Mouse (Mus musculus): ENCODE measurements around the gene Daw1.

Daw1 gene

DNA sequence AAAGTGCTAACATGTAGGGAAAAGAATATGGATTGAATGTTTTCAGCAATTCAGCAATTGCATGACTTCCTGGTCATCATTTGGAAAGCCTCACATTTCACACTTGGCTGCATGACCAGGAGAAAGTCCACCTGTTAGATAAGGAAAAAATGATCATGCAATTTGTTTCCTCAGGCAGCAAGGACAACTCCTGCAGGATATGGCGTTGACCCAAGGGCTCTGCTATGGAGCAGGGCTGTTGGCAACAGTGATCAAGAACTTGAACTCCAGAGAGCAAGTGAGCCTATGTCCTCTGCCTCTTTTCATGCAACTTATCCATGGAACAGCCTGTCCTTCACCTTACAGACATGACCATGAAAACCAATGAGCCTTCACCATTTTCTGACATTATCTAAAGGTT lies 50.4 kb downstream of the Daw1 start:
- no peak for DNase-seq

GRCm38 (mm10) chr1:83218260-83218659 lies 58.7 kb downstream of the Daw1 start:
- DNase-seq = no peak

- no peak for DNase-seq
These were observed 63.5 kb downstream of the Daw1 start for GRCm38 (mm10) chr1:83223072-83223471.

GRCm38 (mm10) chr1:83224423-83224960 lies 64.9 kb downstream of the Daw1 start:
- no peak for DNase-seq

DNA sequence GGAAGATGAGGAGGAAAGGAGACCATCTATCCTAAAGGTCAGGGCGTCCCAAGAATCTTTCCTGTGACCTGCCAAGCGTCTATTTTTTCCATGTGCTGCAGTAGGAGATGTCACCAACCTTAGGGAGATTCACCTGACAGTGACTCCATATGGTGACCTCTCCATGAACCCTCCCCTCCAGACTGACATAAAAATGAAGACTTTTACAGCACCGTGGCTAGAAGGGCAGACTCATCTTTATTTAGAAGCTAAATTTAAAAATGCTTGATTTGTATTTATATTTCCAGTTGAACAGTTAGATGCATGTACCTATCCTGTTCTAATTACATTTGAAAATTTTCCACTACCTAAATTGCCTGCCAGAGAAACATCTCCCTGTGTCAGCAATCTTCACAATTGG lies 68.4 kb downstream of the Daw1 start:
- DNase-seq = no peak

- DNase-seq = no peak
These were observed 88.7 kb downstream of the Daw1 start for GRCm38 (mm10) chr1:83248235-83248746.

- DNase-seq = no peak
These were observed 92.2 kb downstream of the Daw1 start for GRCm38 (mm10) chr1:83251746-83252145.
